23 mouse cellular contexts compared by ENCODE assay signal in genomic region chr17:86272961-86273360, GRCm38 (mm10).
A peak's percentile ranks its signal among the peaks of the same experiment; 100 is the strongest.
DNase-seq lines count a peak whose midpoint lies in the region; ATAC-seq and TF ChIP-seq lines count a peak whose summit lies in the region.
"Had no signal": no experiment of that assay in that cellular context is flagged by ENCODE, and none has a peak within 500 bp of the region (broad histone marks: within the 10 kb centered on the region; RNA-seq: fewer than 3 reads in every experiment).

No protein-coding gene starts in this region.

- intact Hi-C loops in left cerebral cortex, postnatal 4 days (cut with DNase I) = no loop called here

- no peaks in the 10 kb centered on the region for H3K27me3 ChIP-seq in forebrain, embryonic 15.5 days
- H3K27me3 ChIP-seq in forebrain, embryonic 12.5 days = no peaks in the 10 kb centered on the region
- no peaks in the 10 kb centered on the region for H3K27me3 ChIP-seq in forebrain, embryonic 16.5 days (replicated peaks; ENCODE audit: control insufficient read depth, insufficient read depth, low read length)
- no peaks in the 10 kb centered on the region for H3K27me3 ChIP-seq in hindbrain, postnatal 0 days (ENCODE audit: insufficient read depth, low read length)
- H3K27me3 ChIP-seq: embryonic facial prominence, embryonic 12.5 days; heart, embryonic 13.5 days; hindbrain, embryonic 15.5 days; Patski had no signal

- ATAC-seq in forebrain, embryonic 15.5 days (replicated peaks) = peak; percentile 26; the same call in 1 of the 2 replicates
- no peak for ATAC-seq in forebrain, embryonic 12.5 days (ENCODE audit: low FRiP score)
- peak; percentile 62 for ATAC-seq in forebrain, embryonic 16.5 days
- no peak for ATAC-seq in hindbrain, postnatal 0 days
- ATAC-seq: activated CD4-positive, CD25-positive, alpha-beta regulatory T cell, adult 4 months; CD4-positive, CD25-positive, alpha-beta regulatory T cell, adult 4 months; inflammation-experienced regulatory T-cells, adult 6 months; intestine, postnatal 0 days; Patski had no signal

- H3K4me3 ChIP-seq in forebrain, embryonic 15.5 days = no peak overlapping the region
- H3K4me3 ChIP-seq in forebrain, embryonic 12.5 days (replicated peaks) = no peak overlapping the region
- H3K4me3 ChIP-seq in forebrain, embryonic 16.5 days (replicated peaks; ENCODE audit: low read length) = no peak overlapping the region
- no peak overlapping the region for H3K4me3 ChIP-seq in hindbrain, postnatal 0 days (ENCODE audit: low read length)
- H3K4me3 ChIP-seq: embryonic facial prominence, embryonic 12.5 days; heart, embryonic 13.5 days; hindbrain, embryonic 15.5 days had no signal

- no peak overlapping the region for H3K4me2 ChIP-seq in forebrain, embryonic 15.5 days (replicated peaks)
- no peak overlapping the region for H3K4me2 ChIP-seq in forebrain, embryonic 12.5 days
- no peak overlapping the region for H3K4me2 ChIP-seq in forebrain, embryonic 16.5 days (ENCODE audit: low read length)
- H3K4me2 ChIP-seq in hindbrain, postnatal 0 days (ENCODE audit: low read depth, low read length) = no peak overlapping the region
- H3K4me2 ChIP-seq: embryonic facial prominence, embryonic 12.5 days; heart, embryonic 13.5 days; hindbrain, embryonic 15.5 days had no signal

- H3K36me3 ChIP-seq in forebrain, embryonic 15.5 days = no peaks in the 10 kb centered on the region
- no peaks in the 10 kb centered on the region for H3K36me3 ChIP-seq in forebrain, embryonic 12.5 days (replicated peaks)
- no peaks in the 10 kb centered on the region for H3K36me3 ChIP-seq in forebrain, embryonic 16.5 days (ENCODE audit: control insufficient read depth, insufficient read depth)
- no peaks in the 10 kb centered on the region for H3K36me3 ChIP-seq in hindbrain, postnatal 0 days (ENCODE audit: insufficient read depth, low read length)
- H3K36me3 ChIP-seq: embryonic facial prominence, embryonic 12.5 days; G1E; heart, embryonic 13.5 days; hindbrain, embryonic 15.5 days had no signal

- H3K27ac ChIP-seq in forebrain, embryonic 15.5 days (replicated peaks) = peak overlapping the region; percentile 84
- no peak overlapping the region for H3K27ac ChIP-seq in forebrain, embryonic 12.5 days
- peak overlapping the region; percentile 65 for H3K27ac ChIP-seq in forebrain, embryonic 16.5 days (ENCODE audit: low read length)
- H3K27ac ChIP-seq in hindbrain, postnatal 0 days = no peak overlapping the region
- H3K27ac ChIP-seq: embryonic facial prominence, embryonic 12.5 days; heart, embryonic 13.5 days; hindbrain, embryonic 15.5 days had no signal

- no peak overlapping the region for H3K9ac ChIP-seq in forebrain, embryonic 15.5 days (replicated peaks)
- H3K9ac ChIP-seq in forebrain, embryonic 12.5 days = no peak overlapping the region
- H3K9ac ChIP-seq in forebrain, embryonic 16.5 days (replicated peaks; ENCODE audit: low read depth, low read length) = no peak overlapping the region
- H3K9ac ChIP-seq in hindbrain, postnatal 0 days (replicated peaks; ENCODE audit: low read length) = no peak overlapping the region
- H3K9ac ChIP-seq: embryonic facial prominence, embryonic 12.5 days; heart, embryonic 13.5 days; hindbrain, embryonic 15.5 days had no signal

- WGBS in forebrain, embryonic 15.5 days = 49% methylated on average over 6 of the region's 6 CpGs
- 70% methylated on average over 6 of the region's 6 CpGs for WGBS in forebrain, embryonic 12.5 days
- WGBS in forebrain, embryonic 16.5 days = 40% methylated on average over 6 of the region's 6 CpGs
- 51% methylated on average over 6 of the region's 6 CpGs for WGBS in hindbrain, postnatal 0 days

- DNase-seq in cerebellum, postnatal 10 days = peak; percentile 61 to 79
- no peak for DNase-seq in cerebellum, adult 8-10 months
- peak; percentile 42 for DNase-seq in left cerebral cortex, postnatal 4 days
- no peak for DNase-seq in left cerebral cortex, adult 9 months (ENCODE audit: low spot score in 2 of 2)
- DNase-seq in hindbrain, postnatal 0 days (ENCODE audit: low spot score) = no peak
- DNase-seq: adrenal gland, postnatal 25 days; B cell, adult 2 months; gastrocnemius, postnatal 36 days; heart, adult 11 months; heart, postnatal 36 days; kidney, adult 9 months had no signal

- no peak for TF ChIP-seq CTCF in hindbrain, postnatal 0 days (IDR thresholded peaks at IDR 0.05; ENCODE audit: low read depth)

- H3K9me3 ChIP-seq in forebrain, embryonic 15.5 days = no peaks in the 10 kb centered on the region
- no peaks in the 10 kb centered on the region for H3K9me3 ChIP-seq in forebrain, embryonic 12.5 days
- no peaks in the 10 kb centered on the region for H3K9me3 ChIP-seq in forebrain, embryonic 16.5 days (ENCODE audit: control insufficient read depth, low read length)
- H3K9me3 ChIP-seq in hindbrain, postnatal 0 days (ENCODE audit: low read length) = no peaks in the 10 kb centered on the region
- H3K9me3 ChIP-seq: embryonic facial prominence, embryonic 12.5 days; G1E; heart, embryonic 13.5 days; hindbrain, embryonic 15.5 days had no signal

- H3K4me1 ChIP-seq in forebrain, embryonic 15.5 days = peaks cover 30% of the 10 kb centered on the region
- peaks cover 5% of the 10 kb centered on the region; the same call in 1 of the 2 replicates for H3K4me1 ChIP-seq in forebrain, embryonic 12.5 days
- H3K4me1 ChIP-seq in forebrain, embryonic 16.5 days (replicated peaks; ENCODE audit: control insufficient read depth, insufficient read depth, low read length) = peaks cover 30% of the 10 kb centered on the region
- H3K4me1 ChIP-seq in hindbrain, postnatal 0 days (ENCODE audit: insufficient read depth, low read length) = peaks cover 15% of the 10 kb centered on the region; the same call in 1 of the 2 replicates

Comparison
In these comparisons a context has a peak if more than half of its experiments do, and no peak if none do; other contexts are left out.
1. DNase-seq: peak in cerebellum, postnatal 10 days (2 of 2) and left cerebral cortex, postnatal 4 days (single experiment); none in cerebellum, adult 8-10 months (single experiment), left cerebral cortex, adult 9 months (0 of 2) and hindbrain, postnatal 0 days (single experiment).
2. ATAC-seq: peak in forebrain, embryonic 15.5 days (single experiment) and forebrain, embryonic 16.5 days (single experiment); none in forebrain, embryonic 12.5 days (single experiment) and hindbrain, postnatal 0 days (single experiment).
3. H3K27ac ChIP-seq: peak in forebrain, embryonic 15.5 days (single experiment) and forebrain, embryonic 16.5 days (single experiment); none in forebrain, embryonic 12.5 days (single experiment) and hindbrain, postnatal 0 days (single experiment).